Comparison of ENCODE assay signal across 25 mouse cellular contexts in genomic region chr9:67741256-67741655, GRCm38 (mm10). TPM values are rescaled to one million over a fixed set of nuclear protein-coding genes. Genes with fewer than 3 reads are reported as not detected.
"Had no signal": no experiment of that assay in that cellular context is flagged by ENCODE, and none has a peak within 500 bp of the region (broad histone marks: within the 10 kb centered on the region; RNA-seq: fewer than 3 reads in every experiment).

No protein-coding gene starts in this region.

- H3K4me3 ChIP-seq: heart, embryonic 10.5 days; heart, embryonic 13.5 days; heart, embryonic 15.5 days; hindbrain, embryonic 13.5 days; hindbrain, embryonic 15.5 days; intestine, embryonic 15.5 days; layer of hippocampus, adult 2 months; left cerebral cortex, adult 2 months; limb, embryonic 10.5 days; limb, embryonic 12.5 days had no signal

- H3K27ac ChIP-seq: heart, embryonic 10.5 days; heart, embryonic 13.5 days; heart, embryonic 15.5 days; hindbrain, embryonic 13.5 days; hindbrain, embryonic 15.5 days; hindbrain, postnatal 0 days; intestine, embryonic 15.5 days; layer of hippocampus, adult 2 months; left cerebral cortex, adult 2 months; limb, embryonic 12.5 days had no signal

- DNase-seq: gastrocnemius, postnatal 14 days; gastrocnemius, postnatal 36 days; heart, adult 18-20 months; heart, postnatal 14 days; heart, postnatal 36 days; kidney, adult 18-20 months; kidney, adult 8-10 months; kidney, postnatal 10 days; kidney, postnatal 25 days; kidney, postnatal 4 days; liver had no signal

- ATAC-seq: hindbrain, postnatal 0 days; intestine, embryonic 15.5 days; intestine, postnatal 0 days had no signal

- H3K4me1 ChIP-seq: heart, embryonic 10.5 days; heart, embryonic 13.5 days; heart, embryonic 15.5 days; hindbrain, embryonic 13.5 days; hindbrain, embryonic 15.5 days; intestine, embryonic 15.5 days had no signal

- H3K36me3 ChIP-seq: heart, embryonic 10.5 days; heart, embryonic 13.5 days; heart, embryonic 15.5 days; hindbrain, embryonic 13.5 days; hindbrain, embryonic 15.5 days; intestine, embryonic 15.5 days; limb, embryonic 10.5 days; limb, embryonic 12.5 days had no signal

- H3K27me3 ChIP-seq: heart, embryonic 15.5 days; hindbrain, embryonic 13.5 days; hindbrain, embryonic 15.5 days; intestine, embryonic 15.5 days; limb, embryonic 12.5 days had no signal

RNA-seq across cellular contexts. Expression of gene C2cd4b, which starts 18.0 kb away (rescaled TPM):
- polyA plus RNA-seq: hindbrain, embryonic 11.5 days; liver, embryonic 11.5 days had no signal
